Mouse (Mus musculus): ENCODE results near the gene Slc4a8. TPM values are rescaled to one million over a fixed set of nuclear protein-coding genes. Genes with fewer than 3 reads are reported as not detected.

The Slc4a8 gene
- polyA plus RNA-seq, 1 experiment = 30.1 TPM

DNA sequence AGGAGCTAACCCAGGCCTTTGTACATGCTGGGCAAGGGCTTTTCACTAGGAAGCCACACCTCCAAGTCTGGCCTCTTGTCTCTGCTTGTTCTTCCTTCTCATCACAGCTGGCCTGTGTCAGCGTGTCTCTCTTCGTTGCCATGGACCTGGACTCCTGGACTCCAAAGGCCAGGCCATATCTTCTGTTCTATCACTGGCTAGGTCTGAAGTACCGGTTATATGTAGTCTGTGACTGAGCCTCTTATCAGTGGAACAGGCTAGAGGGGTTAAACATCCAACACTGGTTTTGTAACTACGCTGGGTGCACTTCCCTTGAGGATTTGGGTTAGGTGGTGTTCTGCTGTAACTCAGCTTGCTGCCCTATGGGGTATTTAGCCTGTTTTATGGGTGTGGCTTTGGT is 39.5 kb upstream of the Slc4a8 start:
- no peak for TF ChIP-seq POLR2A (IDR thresholded peaks at IDR 0.05; ENCODE audit: borderline replicate concordance, insufficient read depth, low read length)
- no peak for TF ChIP-seq CTCF (IDR thresholded peaks at IDR 0.05; ENCODE audit: borderline replicate concordance, insufficient read depth, low read depth, low read length)
- DNase-seq = no peak
- Histone ChIP-seq H3K27ac (ENCODE audit: insufficient read depth, low read length) (no peak overlapping the region), H3K4me3 (replicated peaks; ENCODE audit: insufficient read depth, low read depth, low read length) (no peak overlapping the region), H3K27me3 (ENCODE audit: control insufficient read depth, insufficient read depth, low read length) (no peaks in the 10 kb centered on the region), H3K4me1 (ENCODE audit: control insufficient read depth, insufficient read depth, low read length) (no peaks in the 10 kb centered on the region)
- 45% methylated on average over 4 of the region's 4 CpGs for WGBS

DNA sequence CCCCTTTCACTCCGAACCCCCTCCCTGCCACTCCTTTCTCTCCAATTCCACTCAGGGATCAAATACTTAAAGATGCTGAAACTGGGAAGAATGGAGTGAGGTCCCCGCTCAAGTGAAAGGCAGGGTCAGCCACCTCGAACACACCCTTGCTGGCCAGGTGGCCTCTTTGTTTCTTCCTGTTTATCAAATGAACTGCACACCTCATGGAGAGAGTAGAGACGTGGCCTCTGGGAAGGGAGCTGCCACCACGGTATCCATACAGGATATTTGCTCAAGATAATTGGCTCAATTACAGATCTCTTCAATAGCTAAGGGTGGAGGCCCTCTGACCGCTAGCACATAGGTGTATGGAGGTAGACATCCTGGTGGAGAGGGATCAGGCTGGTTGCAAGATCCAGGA is 39.0 kb upstream of the Slc4a8 start:
- 79% methylated on average over 6 of the region's 6 CpGs for WGBS
- H3K4me1 ChIP-seq (ENCODE audit: control insufficient read depth, insufficient read depth, low read length) = no peaks in the 10 kb centered on the region
- no peak overlapping the region for H3K27ac ChIP-seq (ENCODE audit: insufficient read depth, low read length)
- H3K27me3 ChIP-seq (ENCODE audit: control insufficient read depth, insufficient read depth, low read length) = no peaks in the 10 kb centered on the region
- no peak for TF ChIP-seq POLR2A (IDR thresholded peaks at IDR 0.05; ENCODE audit: borderline replicate concordance, insufficient read depth, low read length)
- TF ChIP-seq CTCF (IDR thresholded peaks at IDR 0.05; ENCODE audit: borderline replicate concordance, insufficient read depth, low read depth, low read length) = no peak
- DNase-seq = no peak
- no peak overlapping the region for H3K4me3 ChIP-seq (replicated peaks; ENCODE audit: insufficient read depth, low read depth, low read length)

DNA sequence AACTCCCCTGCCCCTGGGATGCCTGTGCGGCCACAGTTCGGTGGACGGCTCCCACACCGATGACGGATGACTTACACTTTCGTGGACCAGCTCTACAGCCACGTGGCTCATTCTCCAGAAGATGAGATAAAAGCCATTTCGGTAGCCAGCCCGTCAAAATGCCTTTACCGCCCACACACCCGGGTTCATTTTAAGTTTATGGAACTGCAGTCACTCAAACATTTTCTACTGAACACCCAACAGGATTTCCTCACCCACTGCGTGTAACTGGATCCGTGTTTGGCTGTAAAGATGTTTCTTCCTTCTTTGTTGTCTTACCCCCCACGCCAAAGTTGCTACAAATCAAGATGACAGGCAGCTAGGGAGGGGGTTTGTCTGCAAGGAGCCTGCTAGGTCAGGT is 38.0 kb upstream of the Slc4a8 start:
- Histone ChIP-seq H3K4me3 (replicated peaks; ENCODE audit: insufficient read depth, low read depth, low read length) (no peak overlapping the region), H3K27ac (ENCODE audit: insufficient read depth, low read length) (no peak overlapping the region), H3K27me3 (ENCODE audit: control insufficient read depth, insufficient read depth, low read length) (no peaks in the 10 kb centered on the region), H3K4me1 (ENCODE audit: control insufficient read depth, insufficient read depth, low read length) (no peaks in the 10 kb centered on the region)
- no peak for DNase-seq
- TF ChIP-seq CTCF (IDR thresholded peaks at IDR 0.05; ENCODE audit: borderline replicate concordance, insufficient read depth, low read depth, low read length) = no peak
- TF ChIP-seq POLR2A (IDR thresholded peaks at IDR 0.05; ENCODE audit: borderline replicate concordance, insufficient read depth, low read length) = no peak
- WGBS = 78% methylated on average over 14 of the region's 14 CpGs

DNA sequence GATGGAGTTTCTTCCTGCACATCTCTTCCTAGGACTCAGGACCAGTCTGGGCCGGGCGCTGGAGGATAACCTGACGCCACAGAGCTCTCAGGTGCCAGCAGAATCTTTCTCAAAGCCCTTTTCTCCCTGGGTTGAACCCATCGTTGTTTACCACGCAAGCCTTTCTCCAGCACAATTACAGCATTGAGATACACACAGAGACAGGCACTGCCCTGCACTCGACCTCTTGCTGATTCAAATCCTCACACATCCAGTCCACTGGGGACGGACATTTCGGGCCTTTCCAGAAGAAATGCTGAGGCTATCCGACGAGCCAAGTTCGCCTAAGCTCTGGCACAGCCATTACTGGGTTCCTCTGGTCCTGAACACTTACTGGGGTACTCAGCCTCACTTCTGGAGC is 34.8 kb upstream of the Slc4a8 start:
- no peak for DNase-seq
- no peak overlapping the region for H3K4me3 ChIP-seq (replicated peaks; ENCODE audit: insufficient read depth, low read depth, low read length)
- H3K27me3 ChIP-seq (ENCODE audit: control insufficient read depth, insufficient read depth, low read length) = peaks cover 4% of the 10 kb centered on the region; the same call in 1 of the 2 replicates
- H3K4me1 ChIP-seq (ENCODE audit: control insufficient read depth, insufficient read depth, low read length) = no peaks in the 10 kb centered on the region; the same call in 1 of the 2 replicates
- TF ChIP-seq CTCF (IDR thresholded peaks at IDR 0.05; ENCODE audit: borderline replicate concordance, insufficient read depth, low read depth, low read length) (no peak), POLR2A (IDR thresholded peaks at IDR 0.05; ENCODE audit: borderline replicate concordance, insufficient read depth, low read length) (no peak)
- 83% methylated on average over 11 of the region's 11 CpGs for WGBS
- no peak overlapping the region for H3K27ac ChIP-seq (ENCODE audit: insufficient read depth, low read length)

DNA sequence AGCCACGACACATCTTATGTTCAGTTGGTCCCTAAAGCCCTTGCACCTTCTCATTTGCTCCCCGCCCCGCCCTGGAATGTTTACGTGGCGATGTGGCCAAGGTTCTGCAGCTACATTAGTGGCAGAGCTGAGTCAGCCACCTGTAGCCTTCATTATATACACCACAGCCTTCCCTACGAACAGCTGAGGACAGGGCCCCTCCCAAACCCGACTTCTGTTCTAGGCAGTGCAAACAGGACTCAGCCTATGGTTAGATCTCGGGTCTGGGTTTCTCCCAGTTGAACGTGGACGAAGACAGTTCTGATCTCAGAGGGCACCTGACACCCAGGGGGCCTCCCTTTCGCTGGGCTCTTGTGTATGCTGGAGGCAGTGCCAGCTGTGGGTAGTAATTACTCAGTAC is 33.7 kb upstream of the Slc4a8 start:
- peaks cover 4% of the 10 kb centered on the region; the same call in 1 of the 2 replicates for H3K27me3 ChIP-seq (ENCODE audit: control insufficient read depth, insufficient read depth, low read length)
- no peaks in the 10 kb centered on the region; the same call in 1 of the 2 replicates for H3K4me1 ChIP-seq (ENCODE audit: control insufficient read depth, insufficient read depth, low read length)
- 89% methylated on average over 11 of the region's 11 CpGs for WGBS
- TF ChIP-seq CTCF (IDR thresholded peaks at IDR 0.05; ENCODE audit: borderline replicate concordance, insufficient read depth, low read depth, low read length) (no peak), POLR2A (IDR thresholded peaks at IDR 0.05; ENCODE audit: borderline replicate concordance, insufficient read depth, low read length) (no peak)
- no peak overlapping the region for H3K27ac ChIP-seq (ENCODE audit: insufficient read depth, low read length)
- DNase-seq = no peak
- H3K4me3 ChIP-seq (replicated peaks; ENCODE audit: insufficient read depth, low read depth, low read length) = no peak overlapping the region

DNA sequence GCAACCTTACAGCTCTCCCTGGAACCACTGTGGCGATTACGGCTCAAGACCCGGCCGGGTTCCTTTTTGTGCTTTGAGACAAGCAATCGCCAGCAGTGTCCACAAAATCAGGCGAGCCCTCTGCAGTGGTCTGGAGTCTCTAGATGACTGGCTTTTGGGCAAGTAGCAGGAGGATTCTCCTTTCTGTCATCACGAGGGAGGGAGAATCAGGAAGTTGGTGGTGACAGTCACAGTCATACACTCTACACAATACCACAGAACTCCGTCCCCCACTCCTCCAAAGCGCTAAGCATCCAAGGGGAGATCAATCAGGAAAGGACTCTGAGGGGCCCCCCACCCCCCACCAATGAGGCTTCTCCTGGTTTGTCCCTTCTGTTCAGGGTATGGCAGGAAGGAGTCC is 33.0 kb upstream of the Slc4a8 start:
- H3K4me3 ChIP-seq (replicated peaks; ENCODE audit: insufficient read depth, low read depth, low read length) = peak overlapping the region; percentile 2
- TF ChIP-seq CTCF (IDR thresholded peaks at IDR 0.05; ENCODE audit: borderline replicate concordance, insufficient read depth, low read depth, low read length) (no peak), POLR2A (IDR thresholded peaks at IDR 0.05; ENCODE audit: borderline replicate concordance, insufficient read depth, low read length) (no peak)

DNA sequence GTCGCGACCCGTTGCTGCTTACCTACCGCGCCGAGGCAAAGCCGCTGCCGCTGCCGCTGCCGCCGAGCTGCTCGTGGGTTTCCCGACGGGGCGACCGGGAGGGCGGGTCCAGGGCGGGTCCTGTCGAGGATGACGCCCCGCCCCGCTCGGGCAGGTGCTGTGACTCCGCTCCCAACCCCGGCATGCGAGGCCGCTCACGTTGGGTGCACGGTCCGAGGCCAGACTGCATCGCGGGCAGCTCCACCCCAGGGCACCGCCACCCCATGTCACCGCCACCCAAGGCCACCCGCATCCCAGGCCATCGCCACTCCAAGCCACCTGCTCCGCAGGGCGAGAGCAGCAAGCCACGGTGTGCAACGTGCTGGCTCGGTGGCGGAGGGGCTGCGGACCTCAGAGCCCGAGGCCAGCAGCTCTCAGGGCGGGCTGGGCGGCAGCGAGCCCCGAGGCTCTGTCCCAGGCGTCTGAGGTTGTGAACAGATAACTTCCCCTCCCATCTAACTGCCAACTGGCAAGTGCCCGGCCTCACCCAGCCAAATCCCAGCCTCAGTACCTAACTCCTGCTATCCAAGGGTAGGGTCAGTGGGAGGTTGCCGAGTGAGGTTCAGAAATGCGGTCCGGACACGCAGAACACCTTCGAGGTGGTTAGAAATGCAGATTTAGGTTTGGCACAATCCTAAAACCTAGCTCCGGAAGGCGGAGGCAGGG is 32.1 kb upstream of the Slc4a8 start, which contains the start of gene Galnt6:
Gene Galnt6 (minus strand): TSS at position 96 of the 705 bp plus-strand sequence.
- H3K4me3 ChIP-seq (replicated peaks; ENCODE audit: insufficient read depth, low read depth, low read length) = peak within 1 kb of the TSS; percentile 2
- H3K27me3 ChIP-seq (ENCODE audit: control insufficient read depth, insufficient read depth, low read length) = peaks cover 4% of the 10 kb centered on the region; the same call in 1 of the 2 replicates
- WGBS = 6% methylated on average over 57 of the region's 57 CpGs
- TF ChIP-seq POLR2A (IDR thresholded peaks at IDR 0.05; ENCODE audit: borderline replicate concordance, insufficient read depth, low read length) (no peak), CTCF (IDR thresholded peaks at IDR 0.05; ENCODE audit: borderline replicate concordance, insufficient read depth, low read depth, low read length) (no peak)
- no peak within 1 kb of the TSS for H3K27ac ChIP-seq (ENCODE audit: insufficient read depth, low read length)
- no peaks in the 10 kb centered on the region; the same call in 1 of the 2 replicates for H3K4me1 ChIP-seq (ENCODE audit: control insufficient read depth, insufficient read depth, low read length)
- peak in 1 of 2 experiments; percentile 15 for DNase-seq

More for the DNA sequence above, 33.0 kb upstream of the Slc4a8 start:
- 43% methylated on average over 9 of the region's 9 CpGs for WGBS
- no peak for DNase-seq
- Histone ChIP-seq H3K4me1 (ENCODE audit: control insufficient read depth, insufficient read depth, low read length) (no peaks in the 10 kb centered on the region; the same call in 1 of the 2 replicates), H3K27me3 (ENCODE audit: control insufficient read depth, insufficient read depth, low read length) (peaks cover 4% of the 10 kb centered on the region; the same call in 1 of the 2 replicates), H3K27ac (ENCODE audit: insufficient read depth, low read length) (no peak overlapping the region)

DNA sequence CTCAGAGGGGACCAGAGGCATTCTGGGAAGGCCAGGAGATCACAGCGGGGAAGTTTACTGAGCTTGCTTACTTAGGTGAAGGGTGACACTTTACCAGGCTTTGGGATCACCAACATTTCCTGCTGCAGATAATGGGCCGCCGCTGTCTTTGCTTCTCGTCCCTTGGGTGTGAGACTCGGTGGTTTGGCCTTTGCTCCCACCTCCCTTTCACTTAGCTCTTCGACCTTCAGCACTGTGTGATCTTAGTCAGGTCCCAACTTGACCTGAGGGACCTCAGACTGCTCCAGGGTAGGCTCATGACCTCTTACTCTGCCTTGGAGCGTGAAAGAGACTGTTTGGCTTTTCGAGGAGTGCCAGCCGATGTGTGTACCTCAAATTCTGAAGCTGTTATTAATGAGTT is 30.5 kb upstream of the Slc4a8 start:
- Histone ChIP-seq H3K27ac (ENCODE audit: insufficient read depth, low read length) (no peak overlapping the region), H3K4me1 (ENCODE audit: control insufficient read depth, insufficient read depth, low read length) (no peaks in the 10 kb centered on the region; the same call in 1 of the 2 replicates), H3K27me3 (ENCODE audit: control insufficient read depth, insufficient read depth, low read length) (peaks cover 4% of the 10 kb centered on the region; the same call in 1 of the 2 replicates), H3K4me3 (replicated peaks; ENCODE audit: insufficient read depth, low read depth, low read length) (no peak overlapping the region)
- TF ChIP-seq CTCF (IDR thresholded peaks at IDR 0.05; ENCODE audit: borderline replicate concordance, insufficient read depth, low read depth, low read length) = no peak
- no peak for TF ChIP-seq POLR2A (IDR thresholded peaks at IDR 0.05; ENCODE audit: borderline replicate concordance, insufficient read depth, low read length)
- no peak for DNase-seq
- WGBS = 83% methylated on average over 9 of the region's 9 CpGs
